Mouse (Mus musculus) E14TG2a.4 (cell line): ENCODE data around the gene Wdr25.

Experiments
- CTCF ChIP-seq: conservative IDR thresholded peaks from 2 replicates; pipeline ENCODE4 v1.5.1; 2014; ENCODE audit warnings: low read length
- NANOG ChIP-seq: IDR thresholded peaks from 2 replicates; pipeline ENCODE4 v1.6.1; 2014; ENCODE audit warnings: borderline replicate concordance, low read length, mixed read lengths
- POU5F1 ChIP-seq: IDR thresholded peaks from 2 replicates; pipeline ENCODE4 v1.6.1; 2014; ENCODE audit warnings: low read length, borderline replicate concordance

DNA sequence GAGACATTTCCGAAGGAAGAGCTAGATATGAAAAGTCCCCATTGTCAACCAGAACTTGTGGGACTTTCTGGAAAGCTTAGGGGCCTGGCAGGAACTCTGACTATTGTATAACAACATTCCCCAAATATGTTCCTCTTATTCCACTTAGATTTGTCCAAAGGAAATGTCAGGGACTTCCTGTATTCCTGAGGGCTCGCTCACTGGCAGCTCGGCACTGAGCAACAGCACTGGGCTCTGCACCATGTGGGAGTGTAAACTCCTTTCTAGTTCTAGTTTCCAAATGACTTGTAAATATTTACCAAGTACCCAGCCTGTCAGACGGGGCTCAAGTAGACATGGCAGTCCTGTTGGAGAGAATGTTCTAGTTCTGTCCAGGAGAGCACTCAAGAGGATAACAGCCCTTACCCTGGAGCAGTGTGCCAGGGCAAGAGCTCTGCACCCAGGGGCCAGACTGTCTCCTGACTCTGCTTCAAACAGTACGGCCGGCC is 28.4 kb upstream of the Wdr25 start:
- TF ChIP-seq CTCF: no peak
- TF ChIP-seq POU5F1: no peak
- no peak for TF ChIP-seq NANOG
